Mouse (Mus musculus): Measurements from ENCODE around the gene Taok1.

DNA sequence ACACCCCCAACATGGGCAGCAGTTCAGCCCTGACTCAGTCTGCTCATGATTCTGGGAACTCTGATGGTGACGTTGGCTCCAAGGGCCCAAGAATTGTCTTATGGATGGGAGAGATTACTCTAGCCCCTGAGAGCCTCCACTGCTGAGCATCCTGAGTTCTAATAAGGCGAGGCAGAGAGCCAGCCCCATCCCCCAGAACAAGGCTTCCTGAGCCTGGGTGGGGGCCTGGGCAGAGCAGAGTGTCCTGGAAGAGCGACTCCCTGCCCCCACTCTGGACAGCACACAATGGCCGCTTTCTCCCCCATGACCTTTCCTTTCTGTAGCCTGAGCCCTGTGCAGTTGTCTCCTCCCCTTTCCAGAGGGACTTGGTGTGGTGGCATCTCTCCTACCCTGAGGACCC lies 109.8 kb downstream of the Taok1 start:
- TF ChIP-seq CTCF (IDR thresholded peaks at IDR 0.05) (no peak), EP300 (IDR thresholded peaks at IDR 0.05) (no peak)

All from lung, postnatal 0 days (tissue).